Mouse (Mus musculus): ENCODE data around the gene Ppp1r12b.

DNA sequence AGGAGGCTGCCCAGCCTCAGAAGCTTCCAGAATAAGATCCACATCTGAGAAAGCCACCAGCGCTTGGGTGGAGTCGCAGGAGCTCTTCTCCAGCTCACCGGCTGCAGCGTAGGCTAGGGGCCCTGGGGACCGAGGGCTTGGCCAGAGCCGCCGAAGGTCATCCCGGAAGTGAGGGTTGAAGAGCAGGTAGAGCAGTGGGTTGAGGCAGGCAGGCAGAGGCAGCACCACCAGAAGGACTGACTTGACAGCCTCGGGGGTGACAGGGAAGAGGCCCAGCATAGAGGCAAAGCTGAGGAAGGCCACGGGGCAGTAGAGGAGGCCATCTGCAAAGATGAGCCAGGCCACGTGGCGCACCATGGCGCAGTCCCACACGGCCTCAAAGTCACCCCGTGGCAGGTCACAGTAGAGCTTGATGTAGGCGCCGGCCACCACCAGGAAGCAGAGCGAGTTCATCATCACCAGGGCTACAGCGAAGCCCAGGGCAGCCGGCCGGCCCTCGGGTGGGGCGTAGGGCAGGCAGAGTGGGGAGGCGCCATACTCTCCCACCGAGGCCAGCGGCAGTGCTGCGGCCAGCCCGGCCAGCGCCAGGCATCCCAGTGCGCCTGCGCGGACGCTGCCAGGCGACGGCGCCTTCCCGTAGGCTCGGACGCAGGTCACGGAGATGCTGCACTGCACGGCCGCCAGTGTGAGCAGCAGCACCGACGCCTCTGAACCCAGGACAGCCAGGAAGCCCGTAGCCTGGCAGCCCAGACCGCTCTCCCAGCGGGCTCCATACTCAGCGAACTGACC lies 31.6 kb upstream of the Ppp1r12b start:
- TF ChIP-seq CTCF (IDR thresholded peaks at IDR 0.05; ENCODE audit: control insufficient read depth, insufficient read depth, low read length): no peak
- no peak for TF ChIP-seq POLR2A (IDR thresholded peaks at IDR 0.05; ENCODE audit: borderline replicate concordance, control insufficient read depth, low read depth, low read length)

Measured in bone marrow, adult 2 months (tissue).